Mouse (Mus musculus) spleen, adult 2 months (tissue): ENCODE results near the gene Nr2f6.

Source experiments
- CTCF ChIP-seq: fragments of 200-500 bp; IDR thresholded peaks from 2 replicates; pipeline ENCODE4 v1.5.1; 2011; ENCODE audit warnings: mild to moderate bottlenecking, inconsistent platforms; ENCODE audit not compliant: insufficient read depth, insufficient read length, insufficient replicate concordance; ENCODE audit errors: extremely low read depth
- POLR2A ChIP-seq: fragments of 200-500 bp; IDR thresholded peaks from 2 replicates; pipeline ENCODE4 v1.6.1; 2011; ENCODE audit warnings: low read depth, low read length, inconsistent platforms

- TF ChIP-seq POLR2A (no peak), CTCF (peak; percentile 67; the same call in 1 of the 2 replicates)
These were observed 24.6 kb upstream of the Nr2f6 start for GRCm38 (mm10) chr8:71406099-71407015.
